Mouse (Mus musculus): ENCODE data around the gene Ergic3.

- TF ChIP-seq CTCF (IDR thresholded peaks at IDR 0.05; ENCODE audit: borderline replicate concordance, insufficient read depth, low read depth, low read length) = no peak
- TF ChIP-seq POLR2A (IDR thresholded peaks at IDR 0.05; ENCODE audit: borderline replicate concordance, insufficient read depth, low read length) = no peak
These were observed 13.4 kb downstream of the Ergic3 start for GRCm38 (mm10) chr2:156021219-156021618.

Data from cerebellum, adult 2 months (tissue).